Mouse (Mus musculus) G1E (cell line): Measurements from ENCODE around the gene Fam241a. TPM values are rescaled to one million over a fixed set of nuclear protein-coding genes. Genes with fewer than 3 reads are reported as not detected.

Experiments
- ATAC-seq: 2 replicates; pipeline ENCODE4 v1.8.0; 2016; ENCODE audit warnings: mild to moderate bottlenecking; ENCODE audit not compliant: insufficient number of reproducible peaks, poor library complexity, low FRiP score, severe bottlenecking; ENCODE audit errors: extremely low read depth
- DNase-seq: peaks from one replicate; pipeline ENCODE4 v3.0.0; 2012; ENCODE audit warnings: low spot score
- H3K27me3 ChIP-seq: 2 replicates; pipeline ENCODE4 v1.6.1; 2012; ENCODE audit warnings: mild to moderate bottlenecking, low read length, inconsistent platforms; ENCODE audit not compliant: insufficient read depth
- H3K36me3 ChIP-seq: replicated peaks from 2 replicates; pipeline ENCODE3; 2012; ENCODE audit warnings: mild to moderate bottlenecking, inconsistent platforms
- H3K4me1 ChIP-seq: 2 replicates; pipeline ENCODE4 v1.6.1; 2012; ENCODE audit warnings: low read depth, low read length, inconsistent platforms, mixed read lengths; ENCODE audit not compliant: insufficient read depth
- H3K4me3 ChIP-seq: 2 replicates; pipeline ENCODE4 v1.5.1; 2012; ENCODE audit warnings: low read depth, mild to moderate bottlenecking, inconsistent platforms, low read length, moderate library complexity, mixed read lengths
- H3K9me3 ChIP-seq: replicated peaks from 2 replicates; pipeline ENCODE4 v1.6.1; 2012; ENCODE audit warnings: inconsistent platforms
- CTCF ChIP-seq: IDR thresholded peaks from 2 replicates; pipeline ENCODE4 v1.5.1; 2012; ENCODE audit warnings: low read depth, low read length, inconsistent platforms, mixed read lengths
- GATA1 ChIP-seq: IDR thresholded peaks from 2 replicates; pipeline ENCODE4 v1.6.1; 2012; ENCODE audit warnings: borderline replicate concordance, low read length, inconsistent platforms, mixed read lengths
- GATA2 ChIP-seq: IDR thresholded peaks from 2 replicates; pipeline ENCODE4 v1.6.1; 2012; ENCODE audit warnings: low read depth, low read length, inconsistent platforms, borderline replicate concordance
- POLR2AphosphoS5 ChIP-seq: IDR thresholded peaks from 2 replicates; pipeline ENCODE4 v1.6.1; 2012; ENCODE audit warnings: low read depth, low read length, inconsistent platforms; ENCODE audit not compliant: insufficient replicate concordance
- TAL1 ChIP-seq: conservative IDR thresholded peaks from 2 replicates; pipeline ENCODE4 v1.6.1; 2012; ENCODE audit warnings: low read depth, low read length, inconsistent platforms, mixed read lengths
- polyA plus RNA-seq: library from polyadenylated mRNA; stranded (reverse); fragments of >175 nt; gene quantifications from 2 replicates; pipeline ENCODE4 v1.2.3, GENCODE M21; 2012
- total RNA-seq, 2 experiments: library from RNA; stranded (forward) in 1 of 2; stranded (reverse) in 1 of 2; fragments of 200-1000 nt in 1 of 2; fragments of >200 nt in 1 of 2; fragmentation: Nextera tagmentation in 1 of 2; gene quantifications; 2 replicates each; pipeline ENCODE4 v1.2.3; 2014 to 2017

The Fam241a gene
- total and polyA plus RNA-seq, 3 experiments: 22.5 to 49.7 (median 27.7) TPM

GRCm38 (mm10) chr3:127821209-127821608, 74.9 kb downstream of the Fam241a start:
- ATAC-seq (no peak), DNase-seq (no peak)
- H3K9me3 ChIP-seq: no peaks in the 10 kb centered on the region
- H3K36me3 ChIP-seq: peaks cover 69% of the 10 kb centered on the region
- no peak overlapping the region for H3K4me3 ChIP-seq
- no peak for TF ChIP-seq CTCF
- 0 out of 2 replicates have a peak, but pooled peaks have one; percentile 9 for TF ChIP-seq TAL1
- H3K27me3 ChIP-seq: no peaks in the 10 kb centered on the region
- peaks cover 30% of the 10 kb centered on the region for H3K4me1 ChIP-seq

DNA sequence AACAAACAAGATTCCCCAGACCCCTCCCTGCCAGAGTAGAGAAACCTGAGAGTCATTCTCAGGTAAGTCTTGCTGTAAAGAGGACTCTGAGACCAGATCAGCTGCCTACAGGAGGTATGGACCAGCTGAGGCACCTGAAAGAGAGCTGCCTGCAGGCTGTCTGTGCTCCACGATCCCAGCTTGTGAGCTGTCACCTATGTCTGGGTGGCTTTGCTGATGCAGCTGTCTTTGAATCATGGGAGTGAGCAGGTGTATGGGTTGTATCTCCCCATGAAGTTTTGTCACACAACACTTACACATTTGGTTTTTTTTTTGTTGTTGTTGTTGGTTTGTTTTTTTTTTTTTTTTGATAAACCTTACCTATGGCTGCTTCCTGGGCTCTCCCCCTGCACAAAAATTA, 75.7 kb downstream of the Fam241a start:
- Histone ChIP-seq H3K4me3 (no peak overlapping the region), H3K9me3 (no peaks in the 10 kb centered on the region), H3K36me3 (peaks cover 74% of the 10 kb centered on the region), H3K27me3 (no peaks in the 10 kb centered on the region), H3K4me1 (peaks cover 27% of the 10 kb centered on the region)
- ATAC-seq (no peak), DNase-seq (no peak)
- no peak for TF ChIP-seq CTCF
- TF ChIP-seq GATA1: no peak
- no peak for TF ChIP-seq GATA2
- TF ChIP-seq POLR2AphosphoS5: no peak
- TF ChIP-seq TAL1: no peak

Other genes with a start within 250 kb of the Fam241a start
- not detected in 2 replicates for gene Alpk1, start 115.8 kb downstream of the Fam241a start, total RNA-seq (2014; fragmentation: Nextera tagmentation)
- 0.11 TPM in 1 of 2 replicates, not detected in the other for gene Alpk1, start 115.8 kb downstream of the Fam241a start, total RNA-seq (2017)
- gene Alpk1, start 115.8 kb downstream of the Fam241a start, polyA plus RNA-seq: 0.01 TPM in 1 of 2 replicates, not detected in the other
- gene Tifa, start 106.5 kb downstream of the Fam241a start, total RNA-seq (2014; fragmentation: Nextera tagmentation): 19.5 and 20.1 TPM in 2 replicates
- 6.2 and 7.4 TPM in 2 replicates for gene Tifa, start 106.5 kb downstream of the Fam241a start, total RNA-seq (2017)
- 11.5 and 12.8 TPM in 2 replicates for gene Tifa, start 106.5 kb downstream of the Fam241a start, polyA plus RNA-seq
- 69.0 and 95.0 TPM in 2 replicates for gene Ap1ar, start 58.8 kb downstream of the Fam241a start, total RNA-seq (2014; fragmentation: Nextera tagmentation)
- gene Ap1ar, start 58.8 kb downstream of the Fam241a start, total RNA-seq (2017): 69.1 and 72.0 TPM in 2 replicates
- 118 and 121 TPM in 2 replicates for gene Ap1ar, start 58.8 kb downstream of the Fam241a start, polyA plus RNA-seq